Mouse (Mus musculus): ENCODE data around the gene Lmtk2. TPM values are rescaled to one million over a fixed set of nuclear protein-coding genes. Genes with fewer than 3 reads are reported as not detected.
A peak's percentile ranks its signal among the peaks of the same experiment; 100 is the strongest.

Gene Lmtk2
- total and polyA plus RNA-seq, 3 experiments: 12.6 to 14.8 TPM; not detected in 1

GRCm38 (mm10) chr5:144234222-144234621, 134.0 kb downstream of the Lmtk2 start (continued):
- TF ChIP-seq CHD1 (IDR thresholded peaks at IDR 0.05; ENCODE audit: low read depth, low read length): no peak
- TF ChIP-seq NELFE (IDR thresholded peaks at IDR 0.05; ENCODE audit: low read depth, low read length): no peak
- no peak for TF ChIP-seq BHLHE40 (IDR thresholded peaks at IDR 0.05; ENCODE audit: borderline replicate concordance, low read depth, low read length)
- no peak for TF ChIP-seq USF2 (IDR thresholded peaks at IDR 0.05; ENCODE audit: borderline replicate concordance in 1 of 2, insufficient read depth in 1 of 2, low read depth in 1 of 2, low read length in 2 of 2)
- no peak for TF ChIP-seq CHD2 (IDR thresholded peaks at IDR 0.05; ENCODE audit: low read length)
- peak; percentile 10; the same call in 1 of the 2 replicates for TF ChIP-seq ETS1 (IDR thresholded peaks at IDR 0.05; ENCODE audit: low read depth, low read length)
- no peak for TF ChIP-seq ZMIZ1 (IDR thresholded peaks at IDR 0.05; ENCODE audit: low read depth, low read length)
- no peak for TF ChIP-seq MYC (IDR thresholded peaks at IDR 0.05; ENCODE audit: low read depth, low read length)
- no peak for TF ChIP-seq ZKSCAN1 (IDR thresholded peaks at IDR 0.05; ENCODE audit: low read depth, low read length)
- no peak for TF ChIP-seq MEF2A (IDR thresholded peaks at IDR 0.05; ENCODE audit: extremely low read depth, insufficient replicate concordance, low read depth, low read length, poor library complexity, severe bottlenecking)
- peak; percentile 83 for TF ChIP-seq SIN3A (IDR thresholded peaks at IDR 0.05; ENCODE audit: low read length)
- TF ChIP-seq POLR2AphosphoS5 (IDR thresholded peaks at IDR 0.05; ENCODE audit: borderline replicate concordance, low read depth, low read length): no peak
- TF ChIP-seq TBP (IDR thresholded peaks at IDR 0.05; ENCODE audit: low read depth, low read length): 0 out of 2 replicates have a peak, but pooled peaks have one; percentile 36
- peak in 1 of 2 experiments; percentile 20; a peak in 1 of 4 replicates for TF ChIP-seq EP300 (IDR thresholded peaks at IDR 0.05; ENCODE audit: low read depth in 1 of 2, low read length in 2 of 2)
- TF ChIP-seq USF1 (IDR thresholded peaks at IDR 0.05; ENCODE audit: low read depth, low read length): no peak
- TF ChIP-seq MAX (IDR thresholded peaks at IDR 0.05; ENCODE audit: low read length): peak; percentile 58

- TF ChIP-seq NELFE (IDR thresholded peaks at IDR 0.05; ENCODE audit: low read depth, low read length) (no peak), TCF12 (IDR thresholded peaks at IDR 0.05; ENCODE audit: low read depth, low read length) (no peak), NRF1 (IDR thresholded peaks at IDR 0.05; ENCODE audit: insufficient read depth, low read depth, low read length, poor library complexity, severe bottlenecking) (no peak), TBP (IDR thresholded peaks at IDR 0.05; ENCODE audit: low read depth, low read length) (no peak), SIN3A (IDR thresholded peaks at IDR 0.05; ENCODE audit: low read length) (no peak), POLR2A (IDR thresholded peaks at IDR 0.05; ENCODE audit: control insufficient read depth in 1 of 2, insufficient read depth in 1 of 2, low read depth in 1 of 2, low read length in 2 of 2, poor library complexity in 1 of 2) (no peak), MAZ (IDR thresholded peaks at IDR 0.05; ENCODE audit: low read depth, low read length) (no peak), GATA1 (IDR thresholded peaks at IDR 0.05; ENCODE audit: low read depth, low read length) (no peak)
- Histone ChIP-seq H3K9ac (ENCODE audit: control insufficient read depth, low read depth, low read length, poor library complexity, severe bottlenecking) (no peak overlapping the region), H3K4me3 (ENCODE audit: control insufficient read depth in 1 of 2, insufficient read depth in 1 of 2, low read depth in 2 of 2, low read length in 2 of 2) (peak overlapping the region; percentile 3 to 56; a peak in 3 of 4 replicates), H3K27ac (ENCODE audit: control insufficient read depth, low read depth, low read length) (no peak overlapping the region), H3K27me3 (ENCODE audit: control insufficient read depth in 1 of 2, insufficient read depth in 2 of 2, low read length in 2 of 2) (no peaks in the 10 kb centered on the region), H3K79me2 (ENCODE audit: control insufficient read depth, insufficient read depth, low read length, poor library complexity) (no peaks in the 10 kb centered on the region), H3K4me1 (ENCODE audit: control insufficient read depth in 1 of 2, insufficient read depth in 2 of 2, low read length in 2 of 2) (peaks cover 0 to 15% of the 10 kb centered on the region in 2 experiments; a peak in 2 of 4 replicates), H3K36me3 (ENCODE audit: control insufficient read depth in 1 of 2, insufficient read depth in 2 of 2, low read length in 2 of 2) (peaks cover 0 to 7% of the 10 kb centered on the region in 2 experiments; a peak in 2 of 4 replicates), H3K9me3 (replicated peaks; ENCODE audit: insufficient read depth, low read length) (no peaks in the 10 kb centered on the region)
- DNase-seq (ENCODE audit: low read depth, low spot score): no peak
Observed at GRCm38 (mm10) chr5:144234714-144235113, 134.5 kb downstream of the Lmtk2 start.

Other genes starting within 250 kb of the Lmtk2 start
- gene Ankrd61, start 202.8 kb upstream of the Lmtk2 start, total RNA-seq (2012; rRNA removed): 0.19 TPM in 1 of 2 replicates, not detected in the other
- gene Ankrd61, start 202.8 kb upstream of the Lmtk2 start, polyA plus RNA-seq (2012; ENCODE audit: insufficient read depth in 1 of 2, insufficient read length in 2 of 2, low read depth in 1 of 2, low replicate concordance in 2 of 2, missing spikeins in 1 of 2): under 1 TPM in 1 of 2 experiments, not detected in 1; 0.64 TPM
- gene Aimp2, start 190.6 kb upstream of the Lmtk2 start, total RNA-seq (2012; rRNA removed): 113 and 134 TPM in 2 replicates
- gene Aimp2, start 190.6 kb upstream of the Lmtk2 start, polyA plus RNA-seq (2012; ENCODE audit: insufficient read depth in 1 of 2, insufficient read length in 2 of 2, low read depth in 1 of 2, low replicate concordance in 2 of 2, missing spikeins in 1 of 2): 100 to 1,000 TPM in 1 of 2 experiments, not detected in 1; 142 TPM
- gene Pms2, start 190.5 kb upstream of the Lmtk2 start, total RNA-seq (2012; rRNA removed): 16.5 and 17.7 TPM in 2 replicates
- gene Pms2, start 190.5 kb upstream of the Lmtk2 start, polyA plus RNA-seq (2012; ENCODE audit: insufficient read depth in 1 of 2, insufficient read length in 2 of 2, low read depth in 1 of 2, low replicate concordance in 2 of 2, missing spikeins in 1 of 2): 10 to 100 TPM in 1 of 2 experiments, not detected in 1; 17.3 TPM
- gene Gm42421, start 172.3 kb upstream of the Lmtk2 start, total RNA-seq (2012; rRNA removed): 0.39 TPM in 1 of 2 replicates, not detected in the other
- gene Gm42421, start 172.3 kb upstream of the Lmtk2 start, polyA plus RNA-seq (2012; ENCODE audit: insufficient read depth in 1 of 2, insufficient read length in 2 of 2, low read depth in 1 of 2, low replicate concordance in 2 of 2, missing spikeins in 1 of 2): under 1 TPM in 1 of 2 experiments, not detected in 1; 0.84 TPM
- gene Rsph10b, start 167.4 kb upstream of the Lmtk2 start, total RNA-seq (2012; rRNA removed): 0.04 TPM in 1 of 2 replicates, not detected in the other
- under 1 TPM in 1 of 2 experiments, not detected in 1; 0.17 TPM for gene Rsph10b, start 167.4 kb upstream of the Lmtk2 start, polyA plus RNA-seq (2012; ENCODE audit: insufficient read depth in 1 of 2, insufficient read length in 2 of 2, low read depth in 1 of 2, low replicate concordance in 2 of 2, missing spikeins in 1 of 2)
- 56.0 and 61.7 TPM in 2 replicates for gene Ccz1, start 85.6 kb upstream of the Lmtk2 start, total RNA-seq (2012; rRNA removed)
- gene Ccz1, start 85.6 kb upstream of the Lmtk2 start, polyA plus RNA-seq (2012; ENCODE audit: insufficient read depth in 1 of 2, insufficient read length in 2 of 2, low read depth in 1 of 2, low replicate concordance in 2 of 2, missing spikeins in 1 of 2): 100 to 1,000 TPM in 1 of 2 experiments, 10 to 100 TPM in 1; 58.0 to 166 TPM
- gene Ocm, start 73.8 kb upstream of the Lmtk2 start, total RNA-seq (2012; rRNA removed): not detected in 2 replicates
- gene Ocm, start 73.8 kb upstream of the Lmtk2 start, polyA plus RNA-seq (2012; ENCODE audit: insufficient read depth in 1 of 2, insufficient read length in 2 of 2, low read depth in 1 of 2, low replicate concordance in 2 of 2, missing spikeins in 1 of 2): not detected
- 2.6 and 4.3 TPM in 2 replicates for gene Bhlha15, start 89.8 kb downstream of the Lmtk2 start, total RNA-seq (2012; rRNA removed)
- gene Bhlha15, start 89.8 kb downstream of the Lmtk2 start, polyA plus RNA-seq (2012; ENCODE audit: insufficient read depth in 1 of 2, insufficient read length in 2 of 2, low read depth in 1 of 2, low replicate concordance in 2 of 2, missing spikeins in 1 of 2): 1 to 10 TPM in 1 of 2 experiments, not detected in 1; 4.1 TPM
- gene Tecpr1, start 123.2 kb downstream of the Lmtk2 start, total RNA-seq (2012; rRNA removed): 6.2 and 7.1 TPM in 2 replicates
- 1 to 10 TPM in 1 of 2 experiments, not detected in 1; 9.0 TPM for gene Tecpr1, start 123.2 kb downstream of the Lmtk2 start, polyA plus RNA-seq (2012; ENCODE audit: insufficient read depth in 1 of 2, insufficient read length in 2 of 2, low read depth in 1 of 2, low replicate concordance in 2 of 2, missing spikeins in 1 of 2)
- gene Bri3, start 144.0 kb downstream of the Lmtk2 start, total RNA-seq (2012; rRNA removed): 16.5 and 21.6 TPM in 2 replicates
- 10 to 100 TPM in 1 of 2 experiments, not detected in 1; 40.5 TPM for gene Bri3, start 144.0 kb downstream of the Lmtk2 start, polyA plus RNA-seq (2012; ENCODE audit: insufficient read depth in 1 of 2, insufficient read length in 2 of 2, low read depth in 1 of 2, low replicate concordance in 2 of 2, missing spikeins in 1 of 2)